Mouse (Mus musculus) olfactory bulb, adult 2 months (tissue): ENCODE results near the gene Rnpepl1.

Experiments used
- CTCF ChIP-seq: fragments of 200-500 bp; IDR thresholded peaks from 2 replicates; pipeline ENCODE4 v1.5.1; 2012; ENCODE audit warnings: low read depth, mild to moderate bottlenecking, low read length, moderate library complexity; ENCODE audit not compliant: insufficient read depth
- POLR2A ChIP-seq: fragments of 200-500 bp; IDR thresholded peaks from 2 replicates; pipeline ENCODE4 v1.6.1; 2012; ENCODE audit warnings: mild to moderate bottlenecking, low read depth, low read length, moderate library complexity; ENCODE audit not compliant: insufficient read depth

DNA sequence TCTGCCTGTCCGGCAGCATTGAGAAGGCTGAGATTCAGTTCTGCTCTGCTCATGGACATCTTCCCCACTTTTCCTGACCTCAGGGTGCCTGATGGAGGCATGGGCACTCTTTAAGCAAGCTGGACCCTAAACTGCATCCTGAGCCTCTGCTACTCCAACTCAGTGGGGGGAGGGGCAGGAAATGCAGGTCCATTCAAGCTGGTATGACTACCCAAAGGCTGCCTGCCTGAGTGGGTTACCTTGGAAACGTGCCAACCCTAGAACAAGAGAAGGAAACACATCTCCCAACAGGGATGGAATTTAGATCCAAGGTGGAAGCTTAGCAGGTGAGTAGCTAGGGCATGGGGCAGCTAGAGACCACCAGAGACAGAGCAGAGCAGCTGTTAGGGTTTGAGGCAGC, 44.4 kb upstream of the Rnpepl1 start:
- TF ChIP-seq POLR2A (no peak), CTCF (no peak)
